Mouse (Mus musculus) forebrain, embryonic 16.5 days (tissue): ENCODE data around the gene Galk2. TPM values are rescaled to one million over a fixed set of nuclear protein-coding genes. Genes with fewer than 3 reads are reported as not detected.

Experiments used
- ATAC-seq: fragments of 200-750 bp; cut with Nextera tagmentation; 2 replicates; pipeline ENCODE4 v1.8.0; 2017; ENCODE audit warnings: mild to moderate bottlenecking, moderate library complexity
- H3K27ac ChIP-seq: fragments of 300-500 bp; sonication (generic); 2 replicates; pipeline ENCODE4 v1.5.1; 2014; ENCODE audit warnings: low read length, control low read depth
- H3K27me3 ChIP-seq: fragments of 300-500 bp; sonication (generic); replicated peaks from 2 replicates; pipeline ENCODE4 v1.6.1; 2014; ENCODE audit warnings: low read length; ENCODE audit not compliant: control insufficient read depth, insufficient read depth
- H3K36me3 ChIP-seq: fragments of 300-500 bp; sonication (generic); 2 replicates; pipeline ENCODE4 v1.6.1; 2014; ENCODE audit not compliant: control insufficient read depth, insufficient read depth
- H3K4me1 ChIP-seq: fragments of 300-500 bp; sonication (generic); replicated peaks from 2 replicates; pipeline ENCODE4 v1.6.1; 2014; ENCODE audit warnings: low read length; ENCODE audit not compliant: control insufficient read depth, insufficient read depth
- H3K4me2 ChIP-seq: fragments of 300-500 bp; sonication (generic); 2 replicates; pipeline ENCODE4 v1.6.1; 2014; ENCODE audit warnings: mild to moderate bottlenecking, low read length, control low read depth
- H3K4me3 ChIP-seq: fragments of 300-500 bp; sonication (generic); replicated peaks from 2 replicates; pipeline ENCODE4 v1.5.1; 2014; ENCODE audit warnings: mild to moderate bottlenecking, low read length, control low read depth
- H3K9ac ChIP-seq: fragments of 300-500 bp; sonication (generic); replicated peaks from 2 replicates; pipeline ENCODE4 v1.6.1; 2014; ENCODE audit warnings: low read depth, low read length, control low read depth
- H3K9me3 ChIP-seq: fragments of 300-500 bp; sonication (generic); 2 replicates; pipeline ENCODE4 v1.6.1; 2016; ENCODE audit warnings: low read length; ENCODE audit not compliant: control insufficient read depth
- WGBS: fragments of 180-500 bp; shearing (Covaris S2); extraction: QIAGEN DNeasy Blood & Tissue Kit; methylation state at CpG from one replicate; pipeline ENCODE4 v1.1.7; 2014; 5-methylcytosine and 5-hydroxymethylcytosine counted together
- polyA plus RNA-seq: library from polyadenylated mRNA; unstranded; fragments of >200 nt; fragmentation: Nextera tagmentation; extraction: Ambion mirVana; gene quantifications from 2 replicates; pipeline ENCODE4 v1.2.1, GENCODE M21; 2015

Gene Galk2
- polyA plus RNA-seq, 1 experiment from 2014 or later = 27.9 TPM

- Histone ChIP-seq H3K4me3 (no peak overlapping the region), H3K27ac (no peak overlapping the region), H3K4me2 (no peak overlapping the region), H3K9me3 (no peaks in the 10 kb centered on the region), H3K36me3 (no peaks in the 10 kb centered on the region), H3K27me3 (no peaks in the 10 kb centered on the region), H3K4me1 (no peaks in the 10 kb centered on the region), H3K9ac (no peak overlapping the region)
- ATAC-seq = no peak
- 86% methylated on average over 2 of the region's 2 CpGs for WGBS
Measured at GRCm38 (mm10) chr2:125929872-125930271, 71.0 kb downstream of the Galk2 start.

GRCm38 (mm10) chr2:125931193-125931592 is 72.3 kb downstream of the Galk2 start:
- no peak for ATAC-seq
- no peak overlapping the region for H3K27ac ChIP-seq
- H3K9ac ChIP-seq = no peak overlapping the region
- H3K4me1 ChIP-seq = no peaks in the 10 kb centered on the region
- H3K36me3 ChIP-seq = no peaks in the 10 kb centered on the region
- no peaks in the 10 kb centered on the region for H3K27me3 ChIP-seq
- H3K9me3 ChIP-seq = no peaks in the 10 kb centered on the region
- H3K4me3 ChIP-seq = no peak overlapping the region
- 45% methylated on average over 5 of the region's 5 CpGs for WGBS
- H3K4me2 ChIP-seq = no peak overlapping the region

- Histone ChIP-seq H3K27ac (no peak overlapping the region), H3K4me1 (no peaks in the 10 kb centered on the region), H3K4me2 (no peak overlapping the region), H3K27me3 (no peaks in the 10 kb centered on the region), H3K36me3 (no peaks in the 10 kb centered on the region), H3K9me3 (no peaks in the 10 kb centered on the region), H3K4me3 (no peak overlapping the region), H3K9ac (no peak overlapping the region)
- no peak for ATAC-seq
Measured at GRCm38 (mm10) chr2:125932734-125933133, 73.8 kb downstream of the Galk2 start.

- Histone ChIP-seq H3K4me2 (no peak overlapping the region), H3K9me3 (no peaks in the 10 kb centered on the region), H3K27me3 (no peaks in the 10 kb centered on the region), H3K9ac (no peak overlapping the region), H3K27ac (no peak overlapping the region), H3K36me3 (no peaks in the 10 kb centered on the region), H3K4me3 (no peak overlapping the region), H3K4me1 (0 out of 2 replicates have a peak, but pooled peaks cover 1% of the 10 kb centered on the region)
- ATAC-seq = no peak
- 78% methylated on average over 3 of the region's 3 CpGs for WGBS
Measured at GRCm38 (mm10) chr2:125933977-125934376, 75.1 kb downstream of the Galk2 start.

- no peak overlapping the region for H3K4me2 ChIP-seq
- H3K4me1 ChIP-seq = peaks cover 4% of the 10 kb centered on the region; the same call in 1 of the 2 replicates
- H3K9me3 ChIP-seq = no peaks in the 10 kb centered on the region
- 41% methylated on average over 5 of the region's 5 CpGs for WGBS
- H3K9ac ChIP-seq = no peak overlapping the region
- H3K36me3 ChIP-seq = no peaks in the 10 kb centered on the region
- no peak overlapping the region for H3K4me3 ChIP-seq
- H3K27ac ChIP-seq = no peak overlapping the region
- ATAC-seq = no peak
- no peaks in the 10 kb centered on the region for H3K27me3 ChIP-seq
Measured at GRCm38 (mm10) chr2:125936396-125936795, 77.5 kb downstream of the Galk2 start.

GRCm38 (mm10) chr2:125938993-125939642 is 80.2 kb downstream of the Galk2 start:
- ATAC-seq = peak; percentile 91

GRCm38 (mm10) chr2:125941111-125941785 is 82.3 kb downstream of the Galk2 start:
- Histone ChIP-seq H3K4me2 (no peak overlapping the region), H3K9me3 (no peaks in the 10 kb centered on the region), H3K27ac (no peak overlapping the region), H3K4me3 (no peak overlapping the region), H3K9ac (no peak overlapping the region), H3K36me3 (no peaks in the 10 kb centered on the region), H3K27me3 (no peaks in the 10 kb centered on the region), H3K4me1 (peaks cover 4% of the 10 kb centered on the region; the same call in 1 of the 2 replicates)
- 55% methylated on average over 6 of the region's 6 CpGs for WGBS
- ATAC-seq = no peak

More at GRCm38 (mm10) chr2:125938993-125939642, 80.2 kb downstream of the Galk2 start:
- Histone ChIP-seq H3K4me3 (no peak overlapping the region), H3K27me3 (no peaks in the 10 kb centered on the region), H3K4me1 (peaks cover 4% of the 10 kb centered on the region; the same call in 1 of the 2 replicates), H3K36me3 (no peaks in the 10 kb centered on the region), H3K9ac (no peak overlapping the region), H3K9me3 (no peaks in the 10 kb centered on the region), H3K27ac (no peak overlapping the region), H3K4me2 (no peak overlapping the region)
- 62% methylated on average over 6 of the region's 6 CpGs for WGBS

- H3K9ac ChIP-seq = no peak overlapping the region
- peaks cover 4% of the 10 kb centered on the region; the same call in 1 of the 2 replicates for H3K4me1 ChIP-seq
- no peak for ATAC-seq
- 78% methylated on average over 1 of the region's 1 CpGs for WGBS
- H3K27me3 ChIP-seq = no peaks in the 10 kb centered on the region
- H3K9me3 ChIP-seq = no peaks in the 10 kb centered on the region
- 0 out of 2 replicates have a peak, but pooled peaks cover 4% of the 10 kb centered on the region for H3K36me3 ChIP-seq
- H3K27ac ChIP-seq = no peak overlapping the region
- H3K4me2 ChIP-seq = no peak overlapping the region
- H3K4me3 ChIP-seq = no peak overlapping the region
Measured at GRCm38 (mm10) chr2:125943301-125943700, 84.4 kb downstream of the Galk2 start.

GRCm38 (mm10) chr2:125948195-125948594 is 89.3 kb downstream of the Galk2 start:
- WGBS = 93% methylated on average over 2 of the region's 2 CpGs
- Histone ChIP-seq H3K4me2 (no peak overlapping the region), H3K36me3 (0 out of 2 replicates have a peak, but pooled peaks cover 4% of the 10 kb centered on the region), H3K9ac (no peak overlapping the region), H3K4me3 (no peak overlapping the region), H3K4me1 (no peaks in the 10 kb centered on the region), H3K27me3 (no peaks in the 10 kb centered on the region), H3K27ac (no peak overlapping the region), H3K9me3 (no peaks in the 10 kb centered on the region)
- ATAC-seq = no peak
